Mouse (Mus musculus) layer of hippocampus, adult 18-20 months (tissue): ENCODE data around the gene Gm5415. TPM values are rescaled to one million over a fixed set of nuclear protein-coding genes. Genes with fewer than 3 reads are reported as not detected.
A peak's percentile ranks its signal among the peaks of the same experiment; 100 is the strongest.
"Not testable (repeated sequence)": the region's sequence is repeated elsewhere in the genome, so short reads cannot be mapped to it uniquely, and the experiment has no call there.

ENCODE experiments used
- DNase-seq, 2 experiments: peaks; one replicate each; pipeline ENCODE4 v3.0.0; 2022; ENCODE audit warnings: low spot score in 2 of 2
- long read RNA-seq: library from polyadenylated mRNA; stranded (forward); transcript quantifications from one replicate; pipeline ENCODE4 v2.0.0, GENCODE M21; 2021
- total RNA-seq, 2 experiments: library from RNA; stranded (reverse); gene quantifications; 2 replicates each; pipeline ENCODE4 v1.2.3; 2021

The Gm5415 gene
- total RNA-seq = not detected
- long read RNA-seq = 0 reads

DNA sequence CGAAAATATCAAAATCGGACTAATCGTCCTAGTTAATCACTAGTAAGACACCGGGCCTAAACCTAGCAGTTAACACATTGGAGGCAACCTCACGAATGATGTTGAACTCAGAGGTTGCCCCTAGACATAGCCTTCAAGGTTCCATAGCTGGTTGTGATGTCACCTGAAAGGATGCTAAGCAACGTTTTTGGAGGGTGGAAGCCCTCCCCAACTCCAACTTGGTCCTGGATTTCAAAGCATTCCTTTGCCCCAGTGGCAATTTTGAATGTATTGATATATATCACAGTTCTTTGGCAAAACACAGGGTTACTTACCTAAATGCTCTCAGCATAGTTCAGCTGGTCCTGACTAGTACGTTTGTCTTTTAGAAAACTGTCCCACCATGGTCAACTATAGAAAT lies at the start of gene Gm5415:
Gene Gm5415 (minus strand): TSS at position 101 of the 400 bp plus-strand sequence.
- DNase-seq = not testable (repeated sequence)

DNA sequence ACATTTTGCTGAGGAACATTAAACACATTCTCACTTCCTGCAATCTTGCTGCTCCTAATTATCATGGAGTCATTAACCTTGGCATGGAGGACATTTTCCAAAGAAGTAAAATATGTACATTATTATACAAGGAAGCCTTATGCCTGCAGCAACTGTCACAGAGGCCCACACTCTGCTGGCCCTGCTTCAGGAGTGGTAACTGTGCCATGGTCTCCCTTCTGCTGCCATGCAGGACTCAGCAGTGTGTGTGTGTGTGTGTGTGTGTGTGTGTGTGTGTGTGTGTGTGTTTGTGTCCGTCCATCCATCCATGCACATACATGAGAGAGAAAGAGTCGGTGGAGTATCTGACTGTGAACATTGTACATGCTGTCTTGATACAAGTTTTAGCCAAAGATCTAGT lies 21.8 kb upstream of the Gm5415 start:
- DNase-seq = no peak

DNA sequence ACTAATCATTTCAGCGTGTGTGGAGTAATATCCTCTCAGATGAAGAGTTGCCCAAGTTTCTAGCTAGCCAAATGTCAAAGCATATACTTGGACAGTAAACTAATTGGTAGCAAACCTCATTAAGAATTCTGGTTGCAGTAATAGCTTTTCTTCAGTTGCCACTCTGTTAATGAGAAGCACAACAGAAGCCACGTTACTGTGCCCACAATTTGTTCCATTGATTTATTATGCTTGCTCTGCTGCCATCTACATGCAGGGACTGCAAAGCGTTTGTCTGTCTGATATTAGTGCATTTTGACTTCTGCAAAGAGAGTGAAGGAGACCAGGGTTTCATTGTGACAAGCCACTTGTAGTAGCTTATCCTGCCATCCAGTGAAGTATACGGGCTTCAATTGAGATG lies 6.8 kb upstream of the Gm5415 start:
- DNase-seq = peak; percentile 27 to 71

DNA sequence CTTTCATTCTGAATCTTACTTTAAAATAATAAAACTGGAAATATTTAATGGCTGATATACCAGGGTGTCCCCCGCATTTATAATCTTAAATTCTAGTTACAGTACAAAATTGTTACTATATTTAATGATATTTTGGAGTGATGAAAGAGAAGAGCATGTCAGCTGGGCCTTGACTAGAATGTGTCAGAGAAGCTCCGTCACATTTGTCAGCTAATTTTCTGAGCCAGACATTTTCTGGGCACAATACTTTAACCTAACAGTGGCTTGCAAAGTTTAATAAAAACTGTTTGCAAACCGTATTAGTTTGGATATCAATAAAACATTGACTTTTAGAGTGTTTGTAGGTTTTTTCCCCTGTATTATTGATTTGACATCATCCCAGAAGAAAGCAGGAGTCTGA lies 6.4 kb upstream of the Gm5415 start:
- peak in 1 of 2 experiments; percentile 9 for DNase-seq

DNA sequence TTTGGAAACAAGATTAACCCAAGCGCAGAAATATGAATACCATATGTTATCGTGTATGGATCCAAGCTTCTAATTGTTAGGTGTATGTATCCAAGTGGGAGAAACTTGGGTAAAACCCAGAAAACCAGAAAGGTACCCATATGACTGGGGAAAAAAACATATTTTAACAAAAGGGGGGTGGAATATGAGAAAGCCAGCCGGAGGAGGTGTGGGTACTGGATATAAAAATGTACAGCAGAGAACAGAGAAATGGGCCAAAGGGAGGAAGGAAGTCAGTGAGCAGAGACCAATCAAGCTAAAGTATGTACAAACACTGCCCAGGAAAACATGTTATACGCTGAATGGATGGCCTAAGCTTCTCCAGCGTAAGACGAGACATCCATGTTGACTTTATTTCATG lies 43.7 kb downstream of the Gm5415 start:
- peak in 1 of 2 experiments; percentile 25 for DNase-seq
